Mouse (Mus musculus) G1E-ER4 (cell line): Measurements from ENCODE around the gene Thbs3. TPM values are rescaled to one million over a fixed set of nuclear protein-coding genes. Genes with fewer than 3 reads are reported as not detected.

Source experiments
- GATA1 ChIP-seq: IDR thresholded peaks from one replicate; pipeline ENCODE4 v1.8.0; 2012; ENCODE audit warnings: low read length, inconsistent platforms
- polyA plus RNA-seq: library from polyadenylated mRNA; stranded (reverse); fragments of >175 nt; gene quantifications from 2 replicates; pipeline ENCODE4 v1.2.3, GENCODE M21; 2012

Thbs3 gene
- polyA plus RNA-seq, 1 experiment = 0.37 TPM

- TF ChIP-seq GATA1 = no peak
Observed at GRCm38 (mm10) chr3:89210731-89211130, 4.2 kb upstream of the Thbs3 start.

DNA sequence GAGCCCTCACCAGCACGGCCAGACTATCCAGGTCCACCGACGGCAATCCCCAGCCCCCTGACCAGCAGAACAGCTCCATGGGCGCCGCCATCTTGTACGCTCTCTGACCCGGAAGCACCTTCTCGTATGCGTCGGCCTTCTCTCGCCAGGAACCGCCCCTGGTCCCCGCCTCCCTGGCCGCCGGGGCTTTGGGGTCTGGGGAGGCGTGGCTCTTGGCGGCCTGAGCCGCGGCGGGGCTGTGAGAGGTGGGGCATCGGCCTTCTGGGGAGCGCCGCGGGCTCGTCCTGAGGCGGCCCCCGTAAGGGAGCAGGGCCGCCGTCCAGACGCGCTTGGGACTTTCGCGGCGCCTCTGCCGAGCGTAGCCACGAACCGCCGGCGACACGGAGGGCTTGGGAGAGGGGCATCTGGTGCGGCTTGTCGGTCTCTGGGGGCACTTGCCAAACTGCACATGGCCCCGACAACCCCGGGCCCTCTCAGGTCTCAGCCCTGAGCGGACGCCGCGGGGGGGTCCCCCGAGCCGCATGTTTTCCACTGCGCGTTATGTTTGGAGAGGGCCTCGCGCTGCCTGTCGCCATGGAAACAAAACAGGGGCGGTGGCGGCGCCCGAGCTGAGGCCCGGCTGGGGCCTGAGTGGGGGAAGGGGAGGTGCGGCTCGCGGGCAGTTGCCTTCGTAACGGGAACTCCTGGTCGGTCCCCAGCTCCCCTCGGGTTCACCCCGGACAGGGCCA is 1.0 kb upstream of the Thbs3 start:
- TF ChIP-seq GATA1 = no peak

DNA sequence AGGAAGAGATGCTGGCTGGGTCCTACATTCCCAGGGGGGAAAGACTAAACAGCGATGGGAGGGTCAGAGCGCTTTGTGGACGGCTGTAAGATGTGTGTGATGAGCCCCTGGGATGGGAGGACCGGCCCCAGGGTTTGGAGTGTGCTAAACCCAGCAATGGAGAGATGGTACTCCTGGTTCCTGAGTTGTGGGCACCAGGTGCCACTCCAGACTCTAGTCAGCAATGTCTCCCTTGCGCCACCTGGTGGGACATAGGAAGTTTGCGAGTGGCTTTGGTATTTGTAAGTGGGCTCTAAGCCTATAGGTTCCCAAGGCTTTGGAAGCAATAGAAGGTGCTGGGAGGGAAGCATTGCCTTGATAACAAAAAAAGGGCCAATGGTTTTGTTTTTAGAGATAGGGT is 873 bp downstream of the Thbs3 start:
- TF ChIP-seq GATA1 = no peak

- TF ChIP-seq GATA1 = no peak
Observed at GRCm38 (mm10) chr3:89218271-89218670, 3.3 kb downstream of the Thbs3 start.

GRCm38 (mm10) chr3:89219546-89219945 is 4.6 kb downstream of the Thbs3 start:
- no peak for TF ChIP-seq GATA1

DNA sequence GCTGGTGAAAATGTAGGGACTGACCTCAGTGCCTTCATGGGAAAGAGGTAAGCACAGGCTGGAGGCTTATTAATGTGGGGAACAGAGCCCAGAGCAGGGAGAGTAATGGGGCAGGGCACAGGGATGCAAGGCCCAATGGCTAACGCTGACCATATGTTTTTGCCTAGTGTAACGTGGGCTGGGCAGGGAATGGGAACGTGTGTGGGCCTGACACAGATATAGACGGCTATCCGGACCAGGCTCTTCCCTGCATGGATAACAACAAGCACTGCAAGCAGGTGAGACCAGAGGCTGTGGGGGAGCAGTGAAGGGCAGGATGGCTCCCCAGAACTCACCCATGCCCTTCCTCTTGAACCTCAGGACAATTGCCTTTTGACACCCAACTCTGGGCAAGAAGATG is 6.2 kb downstream of the Thbs3 start:
- TF ChIP-seq GATA1 = no peak

GRCm38 (mm10) chr3:89224796-89225195 is 9.8 kb downstream of the Thbs3 start:
- no peak for TF ChIP-seq GATA1

DNA sequence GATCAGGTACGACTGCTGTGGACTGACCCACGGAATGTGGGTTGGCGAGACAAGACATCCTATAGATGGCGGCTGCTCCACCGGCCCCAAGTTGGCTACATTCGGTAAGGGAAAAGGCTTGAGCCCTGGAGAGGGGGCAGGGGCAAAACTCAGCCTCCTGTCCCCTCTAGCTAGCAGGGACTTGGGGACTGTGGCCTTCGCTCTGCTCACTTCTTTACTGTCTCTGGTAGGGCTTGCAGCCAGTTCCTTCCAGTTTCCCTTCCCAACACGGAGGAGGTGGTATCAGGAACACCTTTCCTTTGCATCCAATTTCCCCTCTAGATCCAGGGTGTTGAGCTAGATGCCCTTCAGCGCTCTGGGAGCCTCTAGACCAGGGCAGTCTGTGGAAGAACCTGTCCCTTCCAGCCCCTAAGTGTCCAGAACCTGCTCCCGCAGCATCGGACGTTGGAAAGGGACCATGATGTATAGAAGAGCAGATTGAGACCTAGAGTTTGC is 10.4 kb downstream of the Thbs3 start:
- no peak for TF ChIP-seq GATA1

- TF ChIP-seq GATA1 = no peak
Observed at GRCm38 (mm10) chr3:89225918-89226317, 10.9 kb downstream of the Thbs3 start.

- TF ChIP-seq GATA1 = no peak
Observed at GRCm38 (mm10) chr3:89226361-89226760, 11.4 kb downstream of the Thbs3 start.

DNA sequence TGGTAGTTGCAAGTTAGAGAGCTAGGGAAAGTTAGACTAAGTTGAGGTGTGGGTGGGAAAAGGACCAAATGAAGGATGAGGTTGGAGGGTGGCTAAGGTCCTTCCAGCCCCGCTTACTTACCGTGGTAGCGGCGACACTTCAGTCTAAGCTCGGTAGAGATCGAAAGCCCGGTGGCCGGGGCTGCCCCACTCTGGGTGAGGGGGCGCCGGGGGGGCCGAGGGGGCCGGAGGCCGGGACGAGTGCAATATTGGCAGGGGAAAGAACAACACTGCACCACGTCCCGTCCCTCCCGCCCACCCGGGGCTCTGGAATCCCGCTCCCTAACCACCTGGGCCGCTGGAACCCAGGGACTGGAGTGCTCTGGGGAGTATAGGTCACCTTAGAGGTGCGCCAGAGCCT is 11.9 kb downstream of the Thbs3 start, which contains the start of gene Mtx1:
TSS of gene Mtx1 (minus strand) at position 189 of the 400 bp plus-strand sequence.
- no peak for TF ChIP-seq GATA1

DNA sequence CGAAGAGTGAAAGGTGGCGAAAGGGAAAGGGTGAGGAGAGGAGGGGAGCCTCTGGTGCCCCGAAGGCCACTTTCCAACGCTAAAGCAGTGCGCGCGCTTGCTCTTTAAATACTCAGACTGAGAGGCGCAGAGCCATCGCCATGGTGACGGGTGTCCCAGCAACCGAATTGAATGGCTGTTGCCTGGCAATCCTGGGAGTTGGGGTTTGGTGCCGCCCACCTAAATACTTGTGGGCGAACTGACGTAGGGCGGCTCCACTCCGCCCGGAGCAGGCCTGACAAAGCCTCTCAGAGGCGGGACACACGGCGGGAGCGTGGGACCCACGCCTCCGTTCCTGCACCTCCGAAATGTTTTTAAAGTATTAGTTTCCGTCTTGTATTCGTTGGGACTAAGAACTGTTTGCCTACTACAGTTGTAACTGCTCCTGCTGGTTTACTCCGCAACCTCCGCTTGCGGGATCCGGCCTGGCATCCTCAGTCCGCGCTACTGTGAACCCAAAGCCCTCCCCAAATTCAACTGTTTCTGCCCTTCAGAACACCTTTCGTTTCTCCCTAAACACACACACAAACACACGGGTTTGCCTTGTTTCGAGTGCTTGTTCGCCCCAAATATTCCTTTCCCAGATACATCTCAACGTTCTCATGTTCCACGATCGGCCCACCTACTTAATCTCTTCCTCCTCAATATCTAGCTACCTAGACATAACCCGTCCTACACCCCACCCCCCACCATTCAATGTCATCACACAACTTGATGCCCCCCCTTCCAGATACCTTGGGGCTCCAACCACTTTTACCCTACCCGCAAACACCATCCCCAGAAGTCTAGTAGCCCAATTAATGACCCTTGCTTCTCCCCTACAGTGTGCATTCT is 12.6 kb downstream of the Thbs3 start:
- TF ChIP-seq GATA1 = no peak

DNA sequence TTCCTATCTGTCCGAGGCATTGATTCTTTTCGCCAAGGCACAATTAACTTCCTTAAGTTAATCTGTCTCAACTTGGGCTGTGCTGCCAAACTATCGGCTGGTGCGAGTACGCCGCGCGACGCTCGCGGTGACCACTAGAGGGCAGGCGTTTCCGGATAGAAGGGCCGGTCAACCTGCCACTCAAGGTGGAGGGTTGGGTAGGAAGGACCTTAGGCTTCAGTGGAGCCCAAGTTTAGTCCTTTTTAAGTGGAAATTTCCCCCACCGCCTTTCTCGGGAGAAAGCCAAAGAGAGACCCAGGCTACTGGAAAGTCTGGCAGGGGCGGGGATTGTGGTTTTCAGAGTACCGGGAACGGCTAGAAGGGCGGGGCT is 13.2 kb downstream of the Thbs3 start:
- no peak for TF ChIP-seq GATA1

DNA sequence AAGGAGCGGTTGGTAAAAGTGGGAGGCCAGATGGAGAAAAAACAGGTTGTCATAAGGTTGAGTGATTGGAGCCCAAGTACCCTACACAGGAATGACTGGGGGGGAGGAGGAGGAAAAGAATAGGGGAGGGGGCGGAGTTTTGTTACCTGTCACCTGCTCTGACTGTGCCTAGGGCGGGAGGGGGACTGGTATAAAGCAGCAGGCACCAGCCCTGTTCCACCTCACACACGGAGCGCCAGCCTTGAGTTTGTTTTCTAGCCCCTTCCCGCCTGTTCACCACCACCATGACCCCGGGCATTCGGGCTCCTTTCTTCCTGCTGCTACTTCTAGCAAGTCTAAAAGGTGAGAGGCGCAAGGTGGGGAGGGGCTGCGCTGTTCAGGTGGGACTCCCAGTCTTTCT is 13.9 kb downstream of the Thbs3 start, which contains the start of gene Muc1:
TSS of gene Muc1 (plus strand) at position 222 of the 400 bp plus-strand sequence.
- no peak for TF ChIP-seq GATA1

DNA sequence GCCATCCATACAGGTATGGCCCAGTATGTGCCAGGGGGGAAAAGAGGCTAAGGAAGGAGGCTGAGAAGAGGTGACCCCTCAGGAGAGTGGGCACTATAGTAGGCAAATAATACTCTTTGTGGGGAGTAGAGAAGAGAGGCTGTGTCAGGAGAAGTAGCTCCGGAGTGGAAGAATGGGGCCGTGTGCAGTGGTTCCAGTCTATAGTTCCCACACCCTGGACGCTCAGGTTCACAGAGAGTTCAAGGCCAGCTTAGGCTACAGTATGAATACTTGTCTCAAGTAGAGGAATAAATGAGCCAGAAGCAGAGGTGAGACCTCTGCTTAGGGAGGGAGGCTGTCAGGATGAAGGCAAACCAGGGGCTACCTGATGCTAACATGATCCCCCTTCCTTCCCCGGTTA is 14.3 kb downstream of the Thbs3 start:
- TF ChIP-seq GATA1 = no peak

- no peak for TF ChIP-seq GATA1
Observed at GRCm38 (mm10) chr3:89230561-89230960, 15.6 kb downstream of the Thbs3 start.
